Mouse (Mus musculus) layer of hippocampus, postnatal 25 days (tissue): ENCODE measurements around the gene Gm36028. TPM values are rescaled to one million over a fixed set of nuclear protein-coding genes. Genes with fewer than 3 reads are reported as not detected.

Experiments
- DNase-seq, 2 experiments: peaks; one replicate each; pipeline ENCODE4 v3.0.0; 2022; ENCODE audit warnings: mixed read lengths in 2 of 2, low spot score in 1 of 2; ENCODE audit errors: extremely low spot score in 1 of 2
- total RNA-seq, 2 experiments: library from RNA; stranded (reverse); gene quantifications; 2 replicates each; pipeline ENCODE4 v1.2.3; 2021

Gm36028 gene
- total RNA-seq, 2 experiments from 2014 or later: not detected

DNA sequence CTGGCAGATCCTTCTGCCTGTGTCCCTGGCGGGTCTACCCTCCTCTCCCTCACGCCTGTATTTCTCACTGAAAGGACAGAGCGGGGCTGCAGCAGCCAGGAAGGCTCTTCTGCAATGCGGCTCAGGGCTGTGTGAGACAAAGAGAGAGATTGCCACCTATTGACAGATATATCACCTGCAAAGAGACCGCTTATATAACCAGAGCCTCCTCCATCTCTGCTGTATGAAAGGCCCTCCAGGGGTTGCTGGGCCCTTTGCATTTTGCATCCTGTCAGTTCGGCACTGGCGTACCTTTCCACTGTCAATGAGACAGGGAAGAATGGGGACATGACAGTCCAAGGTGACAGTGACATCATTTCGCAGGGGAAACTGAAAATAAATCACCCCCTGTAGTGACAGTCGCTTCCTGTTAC is 48.5 kb downstream of the Gm36028 start:
- DNase-seq: peak; percentile 32 to 35

DNA sequence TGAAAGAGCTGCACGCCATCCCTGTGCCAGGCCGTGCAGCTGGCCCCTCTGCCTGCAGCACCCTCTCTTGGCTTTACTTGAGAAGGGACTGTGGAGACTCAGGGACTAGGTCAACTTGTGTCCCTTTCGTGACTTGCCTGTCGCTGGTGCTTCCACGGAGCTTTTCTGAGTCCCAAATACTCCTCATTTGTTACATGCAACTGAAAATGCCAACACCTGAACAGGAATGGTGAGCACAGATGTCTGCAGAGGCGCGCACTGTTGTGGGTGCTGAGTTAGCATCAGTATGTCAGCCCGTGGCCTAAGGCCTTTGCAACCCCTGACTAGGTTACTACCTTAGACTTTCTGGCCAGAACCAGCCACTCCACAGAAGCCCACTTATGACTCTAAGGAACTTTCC is 49.1 kb downstream of the Gm36028 start:
- DNase-seq: no peak

DNA sequence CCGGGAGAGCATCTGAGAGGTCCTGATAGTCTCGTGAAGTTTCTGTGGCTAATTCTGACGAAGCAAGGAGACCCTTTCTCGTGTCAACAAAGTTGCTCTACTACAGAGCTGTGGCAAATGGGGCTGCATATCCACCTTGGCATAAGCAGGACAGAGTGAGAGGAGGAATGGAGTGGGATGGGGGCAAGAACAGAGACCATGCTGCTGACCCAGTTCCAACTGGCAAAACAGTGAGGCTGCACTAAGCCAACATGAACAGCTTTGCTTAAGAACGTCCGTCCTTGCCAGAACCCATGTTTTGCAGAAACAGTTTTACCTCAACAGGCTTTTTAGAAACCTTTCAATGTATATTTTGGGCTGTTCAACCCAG is 51.3 kb downstream of the Gm36028 start:
- DNase-seq: no peak

DNA sequence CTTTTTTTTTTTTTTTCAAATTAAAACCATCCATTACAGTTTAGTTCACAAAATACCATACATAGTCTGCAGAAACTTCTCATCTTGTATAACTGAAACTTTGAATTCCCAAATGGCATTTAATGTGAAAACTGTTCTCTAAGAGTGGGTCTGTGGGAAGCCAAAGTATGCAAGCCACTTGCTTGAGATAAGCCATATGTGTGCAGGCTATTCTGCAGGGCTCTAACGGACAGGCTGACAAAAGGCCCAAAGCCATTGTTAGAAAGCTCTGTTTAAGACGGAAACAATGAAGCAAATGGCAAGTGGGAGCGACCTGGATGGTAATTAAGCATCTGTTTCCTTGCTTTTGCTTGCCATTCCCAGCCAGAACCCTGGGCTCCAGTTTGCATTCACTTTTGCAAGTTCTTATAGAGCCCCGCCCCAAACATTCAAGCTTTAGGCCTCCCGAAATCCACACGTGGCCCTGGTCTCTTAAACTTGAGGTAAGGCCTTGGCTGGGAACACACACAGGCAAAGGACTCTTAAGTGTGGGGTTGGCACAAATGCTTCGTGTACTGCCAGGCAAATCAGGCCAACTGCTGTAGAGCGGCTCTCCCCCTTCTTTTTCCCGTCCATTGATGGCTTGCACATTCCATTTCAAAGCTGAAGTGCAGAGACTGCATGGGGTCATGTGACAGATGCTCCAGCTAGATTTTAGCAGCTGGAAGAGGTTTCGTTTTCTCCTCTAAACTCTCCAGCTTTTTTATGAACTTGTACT is 51.9 kb downstream of the Gm36028 start:
- no peak for DNase-seq

DNA sequence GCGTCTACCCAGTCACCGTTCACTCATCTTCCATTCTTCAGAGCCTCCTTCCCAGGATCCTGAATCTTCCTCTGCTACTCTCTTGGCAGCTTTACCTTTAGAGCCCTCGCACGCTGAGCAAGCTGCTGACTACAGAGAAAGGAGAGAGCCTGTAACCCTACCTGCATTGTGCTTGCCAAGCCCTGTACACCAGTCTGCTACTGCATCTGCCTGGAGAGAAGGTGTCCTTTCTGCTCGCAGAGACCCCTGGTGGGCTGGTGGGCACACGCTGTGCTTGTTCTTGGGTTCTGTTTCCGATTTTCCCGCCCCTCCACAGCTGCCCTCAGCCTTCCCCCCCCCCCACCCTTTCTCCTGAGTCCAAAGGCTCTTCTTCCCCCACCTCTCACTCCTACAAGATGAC is 53.7 kb downstream of the Gm36028 start:
- no peak for DNase-seq

DNA sequence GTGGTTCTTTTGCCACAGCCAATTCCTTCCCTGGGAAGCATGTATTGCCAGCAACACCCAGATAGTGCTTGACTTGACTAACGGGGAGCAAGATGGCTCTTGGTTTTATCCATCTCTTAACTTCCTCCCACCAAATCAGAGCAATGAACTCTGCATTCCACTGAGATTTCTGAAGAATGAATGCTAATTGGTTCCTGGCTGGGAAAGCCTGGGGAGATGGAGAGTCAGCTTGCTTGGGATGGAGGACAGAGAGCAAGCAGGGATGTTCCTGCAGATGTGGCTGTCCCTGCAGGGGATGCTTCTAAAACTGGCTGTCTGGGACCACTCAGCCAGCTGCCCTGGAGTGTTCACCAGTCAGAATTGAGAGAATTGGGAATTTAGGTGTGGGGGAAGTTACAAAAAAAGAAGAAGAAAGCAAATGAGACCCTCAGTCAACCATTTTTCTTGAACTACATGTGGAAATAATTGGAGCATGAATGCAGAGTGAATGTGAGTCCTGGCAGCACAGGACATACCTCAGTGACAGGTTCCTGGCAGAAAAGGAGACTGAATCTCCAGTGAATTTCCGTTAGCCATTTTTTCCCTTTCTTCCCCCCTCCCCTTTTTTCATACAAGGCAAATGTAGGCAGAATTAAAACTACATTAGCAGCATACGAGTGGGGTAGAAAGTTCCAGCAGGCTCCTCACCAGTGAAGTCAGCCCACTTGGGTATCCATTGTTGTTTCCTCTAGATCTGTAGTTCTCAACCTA is 55.0 kb downstream of the Gm36028 start:
- no peak for DNase-seq

DNA sequence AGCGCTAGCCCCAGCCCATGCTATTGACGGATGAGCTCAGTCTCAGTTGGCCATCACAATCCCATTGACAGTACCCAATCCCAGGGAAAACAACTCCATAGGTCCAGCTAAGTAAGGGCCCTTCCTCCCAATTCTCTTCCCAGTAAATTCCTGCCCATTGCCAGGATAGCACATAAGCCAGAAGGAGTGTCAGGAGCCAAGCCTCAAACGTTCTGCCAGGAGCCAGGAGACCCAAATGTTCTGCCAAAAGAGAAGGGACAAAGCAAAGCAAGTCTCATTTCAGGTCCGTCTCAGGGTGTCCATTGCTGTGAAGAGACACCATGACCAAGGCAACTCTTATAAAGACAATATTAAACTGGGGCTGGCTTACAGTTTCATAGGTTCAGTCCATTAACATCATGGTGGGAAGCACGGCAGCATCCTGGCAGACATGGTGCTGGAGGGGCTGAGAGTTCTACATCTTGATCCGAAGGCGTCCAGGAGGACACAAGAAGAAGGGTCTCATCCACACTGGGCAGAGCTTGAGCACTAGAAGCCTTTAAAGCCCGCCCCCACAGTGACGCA is 57.5 kb downstream of the Gm36028 start:
- no peak for DNase-seq

DNA sequence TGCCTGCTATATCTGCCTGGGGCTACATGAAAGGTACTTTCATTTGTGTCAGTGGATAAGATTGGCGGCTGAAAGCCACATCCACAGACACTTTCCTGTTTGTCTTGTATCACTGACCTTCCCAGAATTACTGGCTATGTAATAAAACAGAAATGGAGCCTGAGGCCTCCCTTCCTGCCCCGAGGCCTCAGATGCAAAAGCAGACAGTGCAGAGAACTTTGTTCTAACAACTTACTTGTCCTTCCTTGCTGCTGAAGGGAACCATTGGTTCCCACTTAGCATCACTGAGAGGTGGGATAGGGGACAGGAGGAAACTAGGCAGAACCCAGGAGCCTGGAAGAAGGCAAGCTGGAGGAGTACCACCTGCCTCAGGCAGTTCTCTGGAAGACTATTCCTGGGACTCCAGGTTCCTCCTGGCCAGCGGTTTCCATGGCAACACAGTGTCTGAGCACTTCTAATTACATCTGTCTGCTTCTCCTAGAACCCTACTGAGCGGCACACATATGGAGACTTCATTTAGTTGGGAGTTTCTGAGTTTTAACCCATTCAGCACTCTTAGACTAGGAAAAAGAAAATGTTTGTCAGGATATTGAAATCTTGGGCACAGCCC is 58.2 kb downstream of the Gm36028 start:
- DNase-seq: no peak

DNA sequence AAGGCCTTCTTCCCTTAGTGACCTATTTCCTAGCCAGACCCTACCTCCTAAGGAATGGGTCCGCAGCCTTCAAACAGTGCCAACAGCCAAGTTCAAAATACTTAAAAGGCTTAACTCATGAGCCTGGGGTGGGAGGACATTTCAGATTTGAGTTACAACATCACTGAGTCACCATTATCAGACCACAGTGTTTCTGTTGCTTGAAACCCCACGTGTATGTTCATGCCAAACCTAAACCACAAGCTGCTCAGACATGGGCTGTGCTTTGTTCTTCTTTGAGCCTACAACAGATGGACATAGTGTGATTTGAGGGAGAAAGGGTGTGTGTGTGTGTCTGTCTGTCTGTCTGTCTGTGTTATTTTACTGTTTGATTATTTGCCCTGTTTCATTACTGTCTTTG is 59.8 kb downstream of the Gm36028 start:
- DNase-seq: no peak

Other genes starting within 250 kb of the Gm36028 start
- gene Ndufb4, start 206.7 kb downstream of the Gm36028 start, total RNA-seq: 10 to 100 TPM; 77.3 to 82.8 TPM
- gene Fstl1, start 84.3 kb downstream of the Gm36028 start, total RNA-seq: 10 to 100 TPM; 32.0 to 36.1 TPM
- gene Lrrc58, start 7.2 kb upstream of the Gm36028 start, total RNA-seq: 100 to 1,000 TPM; 102 to 104 TPM
- gene Gpr156, start 55.4 kb upstream of the Gm36028 start, total RNA-seq: under 1 TPM; 0.76 to 0.77 TPM
- gene Gsk3b, start 227.9 kb upstream of the Gm36028 start, total RNA-seq: 100 to 1,000 TPM; 139 to 153 TPM